8 mouse cellular contexts compared by ENCODE assay signal in the genomic region with DNA sequence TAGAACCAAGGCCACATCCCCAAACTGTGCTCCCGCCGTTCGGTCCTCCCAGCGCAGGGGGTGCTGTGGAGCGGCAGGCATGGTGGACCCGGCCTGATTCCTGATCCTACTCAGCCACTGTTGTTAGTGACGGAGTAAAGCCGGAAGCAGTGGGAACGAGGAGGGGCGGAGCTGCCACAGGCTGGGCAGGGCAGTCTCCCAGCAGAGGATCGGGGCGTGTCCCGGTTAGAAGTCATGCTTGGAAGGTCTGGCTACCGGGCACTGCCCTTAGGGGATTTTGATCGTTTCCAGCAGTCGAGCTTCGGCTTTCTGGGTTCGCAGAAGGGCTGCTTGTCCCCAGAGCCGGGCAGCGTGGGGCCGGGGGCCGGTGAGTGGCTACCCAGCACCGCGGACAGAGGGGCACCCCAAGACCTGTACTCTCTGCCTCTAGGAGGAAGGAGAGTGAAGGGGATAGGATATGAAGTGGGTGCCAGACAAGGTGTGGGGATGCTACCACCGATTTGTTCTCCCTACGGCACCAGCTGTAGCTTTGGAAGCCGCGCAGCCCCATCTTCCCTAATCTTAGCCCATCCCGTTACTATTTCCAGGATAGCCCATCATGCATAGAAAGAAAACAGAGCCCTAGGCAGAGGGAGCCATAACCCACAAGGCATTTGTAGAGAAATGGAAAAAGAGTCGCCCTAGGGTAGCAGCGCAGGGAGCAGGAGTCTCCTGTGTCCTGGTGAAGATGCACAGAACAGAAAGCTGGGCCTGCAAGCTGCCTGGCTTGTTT. TPM values are rescaled to one million over a fixed set of nuclear protein-coding genes. Genes with fewer than 3 reads are reported as not detected.
DNase-seq lines count a peak whose midpoint lies in the region; ATAC-seq lines count a peak whose summit lies in the region.

A gene (plus strand): TSS at position 132 of the 772 bp plus-strand sequence.

- H3K27ac ChIP-seq in intestine, embryonic 14.5 days (ENCODE audit: low read depth) = peak within 1 kb of the TSS; percentile 54; the same call in 1 of the 2 replicates

- under 1% methylated on average over 29 of the region's 31 CpGs for WGBS in intestine, embryonic 14.5 days

- no peaks in the 10 kb centered on the region for H3K27me3 ChIP-seq in intestine, embryonic 14.5 days (replicated peaks; ENCODE audit: control insufficient read depth, insufficient read depth, low read length)

- peak within 1 kb of the TSS; percentile 80 for H3K4me3 ChIP-seq in intestine, embryonic 14.5 days (ENCODE audit: low read depth, low read length)

- intact Hi-C loops in left cerebral cortex, postnatal 14 days (cut with DNase I) = no loop called here

- no peaks in the 10 kb centered on the region for H3K9me3 ChIP-seq in intestine, embryonic 14.5 days (ENCODE audit: control insufficient read depth, low read length)

- DNase-seq in adrenal gland, adult (ENCODE audit: inconsistent age in 2 of 2, low spot score in 1 of 2) = peak; percentile 96 to 98
- DNase-seq in embryo, embryonic 10.5 days (ENCODE audit: low spot score) = peak; percentile 97
- DNase-seq in gastrocnemius, postnatal 25 days = peak; percentile 93
- peak; percentile 99 for DNase-seq in intestine, embryonic 14.5 days (ENCODE audit: low spot score)
- DNase-seq in left cerebral cortex, postnatal 14 days (ENCODE audit: low spot score in 2 of 2) = peak; percentile 93 to 94
- DNase-seq in mesoderm, embryonic 11.5 days (ENCODE audit: low read depth, low spot score) = peak; percentile 93
- peak; percentile 87 to 90 for DNase-seq in right cerebral cortex, postnatal 36 days (ENCODE audit: low spot score in 2 of 2)
- DNase-seq in yolk sac, embryonic 10.5 days (ENCODE audit: low spot score) = peak; percentile 93

- H3K4me2 ChIP-seq in intestine, embryonic 14.5 days (ENCODE audit: low read length) = peak within 1 kb of the TSS; percentile 58

- H3K9ac ChIP-seq in intestine, embryonic 14.5 days (ENCODE audit: low read length) = peak within 1 kb of the TSS; percentile 73

- peaks cover 17% of the 10 kb centered on the region; the same call in 1 of the 2 replicates for H3K36me3 ChIP-seq in intestine, embryonic 14.5 days (ENCODE audit: control insufficient read depth, insufficient read depth, low read length)

- ATAC-seq in intestine, embryonic 14.5 days (replicated peaks; ENCODE audit: low FRiP score, low TSS enrichment, low read depth) = peak; percentile 93

- peaks cover 13% of the 10 kb centered on the region for H3K4me1 ChIP-seq in intestine, embryonic 14.5 days (replicated peaks; ENCODE audit: control insufficient read depth, insufficient read depth, low read length)

RNA-seq across cellular contexts. Expression of the gene that starts here (rescaled TPM):
- 1 to 10 TPM; 6.5 to 8.8 TPM for total RNA-seq in gastrocnemius, postnatal 25 days (2021)
- 21.3 and 22.9 TPM in 2 replicates for polyA plus RNA-seq in intestine, embryonic 14.5 days (2014; fragmentation: Nextera tagmentation; extraction: Ambion mirVana)
- total RNA-seq in left cerebral cortex, postnatal 14 days (2021) = 10 to 100 TPM; 71.8 to 76.7 TPM

Comparison
In these comparisons a context has a peak if more than half of its experiments do, and no peak if none do; other contexts are left out.
1. Peak in every context shown above with its lines: DNase-seq, ATAC-seq, H3K4me3 ChIP-seq and H3K27ac ChIP-seq.
2. RNA of the gene that starts here (total RNA-seq): 71.8 to 76.7 TPM in left cerebral cortex, postnatal 14 days; 6.5 to 8.8 TPM in gastrocnemius, postnatal 25 days; every median in the first group is over 4 times any median in the second.